Mouse (Mus musculus): ENCODE results near the gene Aldh1a1.

Gene Aldh1a1

GRCm38 (mm10) chr19:20549409-20549808 is 56.9 kb downstream of the Aldh1a1 start:
- no peak for DNase-seq (ENCODE audit: low read depth in 1 of 2, low spot score in 2 of 2)

- no peak for DNase-seq (ENCODE audit: low read depth in 1 of 2, low spot score in 2 of 2)
Observed at GRCm38 (mm10) chr19:20555365-20555764, 62.9 kb downstream of the Aldh1a1 start.

GRCm38 (mm10) chr19:20557211-20557610 is 64.7 kb downstream of the Aldh1a1 start:
- DNase-seq (ENCODE audit: low read depth in 1 of 2, low spot score in 2 of 2): no peak

- no peak for DNase-seq (ENCODE audit: low read depth in 1 of 2, low spot score in 2 of 2)
Observed at GRCm38 (mm10) chr19:20558069-20558468, 65.6 kb downstream of the Aldh1a1 start.

- no peak for DNase-seq (ENCODE audit: low read depth in 1 of 2, low spot score in 2 of 2)
Observed at GRCm38 (mm10) chr19:20558544-20558943, 66.0 kb downstream of the Aldh1a1 start.

GRCm38 (mm10) chr19:20558952-20559351 is 66.4 kb downstream of the Aldh1a1 start:
- no peak for DNase-seq (ENCODE audit: low read depth in 1 of 2, low spot score in 2 of 2)

GRCm38 (mm10) chr19:20559952-20560351 is 67.4 kb downstream of the Aldh1a1 start:
- DNase-seq (ENCODE audit: low read depth in 1 of 2, low spot score in 2 of 2): no peak

GRCm38 (mm10) chr19:20562396-20562795 is 69.9 kb downstream of the Aldh1a1 start:
- DNase-seq (ENCODE audit: low read depth in 1 of 2, low spot score in 2 of 2): no peak

- DNase-seq (ENCODE audit: low read depth in 1 of 2, low spot score in 2 of 2): no peak
Observed at GRCm38 (mm10) chr19:20566294-20566693, 73.8 kb downstream of the Aldh1a1 start.

GRCm38 (mm10) chr19:20567039-20567438 is 74.5 kb downstream of the Aldh1a1 start:
- no peak for DNase-seq (ENCODE audit: low read depth in 1 of 2, low spot score in 2 of 2)

- DNase-seq (ENCODE audit: low read depth in 1 of 2, low spot score in 2 of 2): no peak
Observed at GRCm38 (mm10) chr19:20576984-20577383, 84.5 kb downstream of the Aldh1a1 start.

- no peak for DNase-seq (ENCODE audit: low read depth in 1 of 2, low spot score in 2 of 2)
Observed at GRCm38 (mm10) chr19:20577429-20577828, 84.9 kb downstream of the Aldh1a1 start.

GRCm38 (mm10) chr19:20599951-20600350 is 107.4 kb downstream of the Aldh1a1 start:
- no peak for DNase-seq (ENCODE audit: low read depth in 1 of 2, low spot score in 2 of 2)

GRCm38 (mm10) chr19:20601739-20602138 is 109.2 kb downstream of the Aldh1a1 start:
- no peak for DNase-seq (ENCODE audit: low read depth in 1 of 2, low spot score in 2 of 2)

GRCm38 (mm10) chr19:20603212-20603611 is 110.7 kb downstream of the Aldh1a1 start:
- DNase-seq (ENCODE audit: low read depth in 1 of 2, low spot score in 2 of 2): no peak

GRCm38 (mm10) chr19:20603866-20604265 is 111.4 kb downstream of the Aldh1a1 start:
- DNase-seq (ENCODE audit: low read depth in 1 of 2, low spot score in 2 of 2): no peak

GRCm38 (mm10) chr19:20614252-20614930 is 121.9 kb downstream of the Aldh1a1 start:
- no peak for DNase-seq (ENCODE audit: low read depth in 1 of 2, low spot score in 2 of 2)

- no peak for DNase-seq (ENCODE audit: low read depth in 1 of 2, low spot score in 2 of 2)
Observed at GRCm38 (mm10) chr19:20622434-20622833, 129.9 kb downstream of the Aldh1a1 start.

GRCm38 (mm10) chr19:20623416-20623815 is 130.9 kb downstream of the Aldh1a1 start:
- DNase-seq (ENCODE audit: low read depth in 1 of 2, low spot score in 2 of 2): no peak

GRCm38 (mm10) chr19:20631020-20631419 is 138.5 kb downstream of the Aldh1a1 start:
- DNase-seq (ENCODE audit: low read depth in 1 of 2, low spot score in 2 of 2): no peak

GRCm38 (mm10) chr19:20633876-20634691 is 141.6 kb downstream of the Aldh1a1 start:
- DNase-seq (ENCODE audit: low read depth in 1 of 2, low spot score in 2 of 2): no peak

- no peak for DNase-seq (ENCODE audit: low read depth in 1 of 2, low spot score in 2 of 2)
Observed at GRCm38 (mm10) chr19:20644346-20644745, 151.8 kb downstream of the Aldh1a1 start.
